Mouse (Mus musculus): ENCODE measurements around the gene AW551984. TPM values are rescaled to one million over a fixed set of nuclear protein-coding genes. Genes with fewer than 3 reads are reported as not detected.

AW551984 gene
- polyA plus RNA-seq, 1 experiment: 0.27 TPM

DNA sequence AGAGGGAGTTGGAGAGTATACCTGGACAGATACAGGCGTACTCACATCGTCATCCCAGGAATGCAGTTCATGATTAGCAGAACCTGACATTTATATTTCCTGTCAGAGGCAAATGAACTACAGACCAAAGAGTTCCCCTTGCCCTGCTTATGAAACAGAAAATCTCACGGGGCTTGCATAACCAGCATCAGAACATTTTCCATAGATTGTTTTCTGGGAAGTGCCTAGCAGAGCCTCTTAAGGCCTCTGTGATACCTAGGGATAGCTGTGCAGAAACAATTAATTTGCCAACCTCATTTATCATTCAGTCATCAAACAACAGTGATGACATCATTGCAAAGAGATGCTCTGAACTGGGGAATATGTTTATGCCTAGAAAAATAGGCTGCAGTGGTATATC, 28.7 kb downstream of the AW551984 start, which contains the start of gene Olfr959:
Olfr959 (minus strand) TSS at position 101 of the 400 bp plus-strand sequence.
- Histone ChIP-seq H3K27ac (ENCODE audit: insufficient read depth, low read depth, low read length) (no peak within 1 kb of the TSS), H3K36me3 (ENCODE audit: control insufficient read depth, insufficient read depth, low read length) (no peaks in the 10 kb centered on the region), H3K27me3 (replicated peaks; ENCODE audit: control insufficient read depth, insufficient read depth, low read length) (no peaks in the 10 kb centered on the region), H3K4me3 (ENCODE audit: insufficient read depth, low read depth, low read length) (no peak within 1 kb of the TSS), H3K4me1 (ENCODE audit: control insufficient read depth, insufficient read depth, low read length) (no peaks in the 10 kb centered on the region)
- no peak for TF ChIP-seq POLR2A (IDR thresholded peaks at IDR 0.05; ENCODE audit: low read depth, low read length)
- TF ChIP-seq CTCF (conservative IDR thresholded peaks at IDR 0.05; ENCODE audit: insufficient read depth, insufficient read length, low read depth, low read length): no peak
- 73% methylated on average over 3 of the region's 3 CpGs for WGBS
- no peak for DNase-seq

DNA sequence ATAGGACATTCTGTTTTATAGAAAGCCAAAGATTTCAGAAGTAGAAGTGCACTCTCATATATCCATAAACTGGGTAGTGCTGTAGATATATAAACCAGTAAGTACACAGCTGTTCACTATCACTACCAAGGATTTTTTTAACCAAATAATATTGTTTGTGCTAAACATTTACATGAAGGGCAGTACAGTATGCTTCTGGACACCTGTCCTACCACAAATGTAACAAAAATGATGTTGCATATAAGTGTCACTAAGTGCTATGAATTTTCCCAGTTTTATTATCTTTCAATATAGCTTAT, 45.9 kb downstream of the AW551984 start:
- no peaks in the 10 kb centered on the region for H3K36me3 ChIP-seq (ENCODE audit: control insufficient read depth, insufficient read depth, low read length)
- no peak overlapping the region for H3K4me3 ChIP-seq (ENCODE audit: insufficient read depth, low read depth, low read length)
- TF ChIP-seq CTCF (conservative IDR thresholded peaks at IDR 0.05; ENCODE audit: insufficient read depth, insufficient read length, low read depth, low read length) (no peak), POLR2A (IDR thresholded peaks at IDR 0.05; ENCODE audit: low read depth, low read length) (no peak)
- H3K27ac ChIP-seq (ENCODE audit: insufficient read depth, low read depth, low read length): no peak overlapping the region
- H3K4me1 ChIP-seq (ENCODE audit: control insufficient read depth, insufficient read depth, low read length): no peaks in the 10 kb centered on the region
- DNase-seq: no peak
- no peaks in the 10 kb centered on the region for H3K27me3 ChIP-seq (replicated peaks; ENCODE audit: control insufficient read depth, insufficient read depth, low read length)

DNA sequence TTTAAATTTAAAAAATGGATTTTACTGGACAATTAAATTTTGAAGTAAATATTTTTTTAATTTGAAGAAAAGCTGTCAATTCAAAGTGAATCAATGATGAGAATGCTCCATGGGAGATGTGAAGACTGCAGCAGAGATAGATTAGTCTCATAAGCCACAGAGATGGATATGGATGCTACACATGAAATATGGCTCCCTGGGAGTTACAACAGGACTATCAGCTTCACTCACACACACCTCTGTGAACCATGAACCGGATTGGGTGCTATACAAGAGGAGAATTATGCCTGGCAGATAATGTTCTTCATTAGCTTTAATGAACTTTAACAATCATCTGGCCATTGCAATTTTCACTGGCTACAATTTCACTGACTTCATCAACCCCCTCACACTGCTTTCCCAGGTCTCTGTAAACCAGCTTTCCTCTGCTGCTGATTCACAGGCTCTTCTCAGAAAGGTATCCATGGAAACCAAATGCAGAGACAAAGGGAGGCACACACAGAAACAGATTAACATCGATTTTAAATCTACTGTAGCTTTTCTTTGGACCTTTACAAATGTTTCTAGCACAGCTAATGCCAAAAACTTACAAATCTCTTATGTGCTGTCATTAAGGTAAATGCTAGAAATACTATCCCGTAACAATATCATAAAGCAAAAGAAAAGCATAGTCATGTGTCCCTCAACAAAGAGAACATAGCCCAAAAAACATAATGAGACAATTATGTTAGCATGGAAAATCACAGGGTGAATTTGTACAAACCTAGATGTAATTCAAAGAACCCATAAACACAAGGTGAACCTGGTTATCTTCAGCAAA, 46.5 kb downstream of the AW551984 start:
- no peak overlapping the region for H3K27ac ChIP-seq (ENCODE audit: insufficient read depth, low read depth, low read length)
- DNase-seq: no peak
- H3K4me3 ChIP-seq (ENCODE audit: insufficient read depth, low read depth, low read length): no peak overlapping the region
- H3K4me1 ChIP-seq (ENCODE audit: control insufficient read depth, insufficient read depth, low read length): no peaks in the 10 kb centered on the region
- no peaks in the 10 kb centered on the region for H3K36me3 ChIP-seq (ENCODE audit: control insufficient read depth, insufficient read depth, low read length)
- H3K27me3 ChIP-seq (replicated peaks; ENCODE audit: control insufficient read depth, insufficient read depth, low read length): no peaks in the 10 kb centered on the region
- TF ChIP-seq POLR2A (IDR thresholded peaks at IDR 0.05; ENCODE audit: low read depth, low read length): no peak
- no peak for TF ChIP-seq CTCF (conservative IDR thresholded peaks at IDR 0.05; ENCODE audit: insufficient read depth, insufficient read length, low read depth, low read length)
- 52% methylated on average over 3 of the region's 3 CpGs for WGBS

DNA sequence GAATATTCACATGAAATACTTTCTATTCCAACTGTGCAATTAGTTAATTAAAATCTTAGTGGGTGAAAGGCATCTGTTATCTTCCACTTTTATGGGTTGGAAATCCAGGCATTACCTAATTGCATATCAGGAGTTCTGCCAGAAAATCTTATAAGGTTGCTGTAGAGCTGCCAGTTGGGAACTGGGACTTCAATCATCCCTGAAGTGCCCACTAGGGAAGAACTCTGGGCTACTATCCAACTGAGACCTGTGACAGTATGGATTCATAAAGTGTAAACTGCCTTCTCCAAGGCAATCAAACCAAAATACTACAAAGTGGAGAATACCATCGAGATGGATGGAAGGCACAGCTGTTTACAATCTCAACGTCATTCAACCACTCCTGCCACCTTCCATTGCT, 50.3 kb downstream of the AW551984 start, which contains the start of gene Olfr958:
Olfr958 (minus strand) TSS at position 109 of the 400 bp plus-strand sequence.
- H3K27ac ChIP-seq (ENCODE audit: insufficient read depth, low read depth, low read length): no peak within 1 kb of the TSS
- TF ChIP-seq CTCF (conservative IDR thresholded peaks at IDR 0.05; ENCODE audit: insufficient read depth, insufficient read length, low read depth, low read length): no peak
- no peak for TF ChIP-seq POLR2A (IDR thresholded peaks at IDR 0.05; ENCODE audit: low read depth, low read length)
- DNase-seq: no peak
- H3K36me3 ChIP-seq (ENCODE audit: control insufficient read depth, insufficient read depth, low read length): no peaks in the 10 kb centered on the region
- no peaks in the 10 kb centered on the region for H3K27me3 ChIP-seq (replicated peaks; ENCODE audit: control insufficient read depth, insufficient read depth, low read length)
- H3K4me3 ChIP-seq (ENCODE audit: insufficient read depth, low read depth, low read length): no peak within 1 kb of the TSS
- 63% methylated on average over 2 of the region's 2 CpGs for WGBS
- no peaks in the 10 kb centered on the region for H3K4me1 ChIP-seq (ENCODE audit: control insufficient read depth, insufficient read depth, low read length)

DNA sequence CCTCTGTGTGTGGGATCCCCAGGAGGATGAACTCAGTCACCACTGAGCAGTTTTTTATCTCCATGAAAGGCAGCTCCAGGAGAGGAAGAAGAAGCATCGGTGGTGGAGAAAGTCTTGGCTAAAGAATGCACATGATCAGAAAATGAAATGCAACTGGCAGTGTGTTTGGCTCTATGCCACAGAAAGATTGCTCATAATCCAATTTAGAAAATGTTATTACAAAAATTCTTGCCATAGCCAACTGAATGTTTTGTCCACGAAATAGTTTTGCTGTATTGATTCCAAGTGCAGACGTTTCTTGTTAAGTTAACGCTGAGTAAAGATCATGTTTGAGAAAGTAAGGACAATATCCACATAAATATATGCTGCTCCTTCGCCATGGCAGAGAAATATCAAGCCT, 53.4 kb downstream of the AW551984 start:
- no peak for TF ChIP-seq CTCF (conservative IDR thresholded peaks at IDR 0.05; ENCODE audit: insufficient read depth, insufficient read length, low read depth, low read length)
- H3K36me3 ChIP-seq (ENCODE audit: control insufficient read depth, insufficient read depth, low read length): no peaks in the 10 kb centered on the region
- no peak for DNase-seq
- H3K27ac ChIP-seq (ENCODE audit: insufficient read depth, low read depth, low read length): no peak overlapping the region
- no peaks in the 10 kb centered on the region for H3K4me1 ChIP-seq (ENCODE audit: control insufficient read depth, insufficient read depth, low read length)
- H3K27me3 ChIP-seq (replicated peaks; ENCODE audit: control insufficient read depth, insufficient read depth, low read length): no peaks in the 10 kb centered on the region
- H3K4me3 ChIP-seq (ENCODE audit: insufficient read depth, low read depth, low read length): no peak overlapping the region
- WGBS: 81% methylated on average over 5 of the region's 5 CpGs

Other genes with a start within 250 kb of the AW551984 start
- not detected in 2 replicates for gene Olfr951, start 217.0 kb downstream of the AW551984 start, polyA plus RNA-seq (2012; rRNA removed)
- gene Olfr952, start 177.3 kb downstream of the AW551984 start, polyA plus RNA-seq (2012; rRNA removed): not detected in 2 replicates
- gene Olfr954, start 147.7 kb downstream of the AW551984 start, polyA plus RNA-seq (2012; rRNA removed): not detected in 2 replicates
- gene Olfr955, start 132.5 kb downstream of the AW551984 start, polyA plus RNA-seq (2012; rRNA removed): not detected in 2 replicates
- gene Olfr44, start 110.4 kb downstream of the AW551984 start, polyA plus RNA-seq (2012; rRNA removed): not detected in 2 replicates
- gene Olfr957, start 88.6 kb downstream of the AW551984 start, polyA plus RNA-seq (2012; rRNA removed): not detected in 2 replicates
- not detected in 2 replicates for gene Olfr958, start 50.3 kb downstream of the AW551984 start, polyA plus RNA-seq (2012; rRNA removed)
- not detected in 2 replicates for gene Olfr959, start 28.8 kb downstream of the AW551984 start, polyA plus RNA-seq (2012; rRNA removed)
- not detected in 2 replicates for gene Olfr148, start 6.3 kb upstream of the AW551984 start, polyA plus RNA-seq (2012; rRNA removed)
- gene Olfr960, start 17.0 kb upstream of the AW551984 start, polyA plus RNA-seq (2012; rRNA removed): not detected in 2 replicates
- gene Olfr961, start 40.7 kb upstream of the AW551984 start, polyA plus RNA-seq (2012; rRNA removed): not detected in 2 replicates
- not detected in 2 replicates for gene Olfr963, start 62.8 kb upstream of the AW551984 start, polyA plus RNA-seq (2012; rRNA removed)
- not detected in 2 replicates for gene Olfr149, start 102.7 kb upstream of the AW551984 start, polyA plus RNA-seq (2012; rRNA removed)
- not detected in 2 replicates for gene Olfr965, start 107.0 kb upstream of the AW551984 start, polyA plus RNA-seq (2012; rRNA removed)
- not detected in 2 replicates for gene Olfr150, start 126.6 kb upstream of the AW551984 start, polyA plus RNA-seq (2012; rRNA removed)
- gene Olfr967, start 141.8 kb upstream of the AW551984 start, polyA plus RNA-seq (2012; rRNA removed): not detected in 2 replicates
- gene Olfr968, start 178.8 kb upstream of the AW551984 start, polyA plus RNA-seq (2012; rRNA removed): not detected in 2 replicates
- gene Olfr969, start 186.5 kb upstream of the AW551984 start, polyA plus RNA-seq (2012; rRNA removed): not detected in 2 replicates
- gene Olfr970, start 204.5 kb upstream of the AW551984 start, polyA plus RNA-seq (2012; rRNA removed): not detected in 2 replicates
- gene Olfr971, start 232.5 kb upstream of the AW551984 start, polyA plus RNA-seq (2012; rRNA removed): not detected in 2 replicates

Data from kidney, adult 2 months (tissue).